Mouse (Mus musculus): ENCODE data around the gene Gm13088.
"Not testable (repeated sequence)": the region's sequence is repeated elsewhere in the genome, so short reads cannot be mapped to it uniquely, and the experiment has no call there.

DNA sequence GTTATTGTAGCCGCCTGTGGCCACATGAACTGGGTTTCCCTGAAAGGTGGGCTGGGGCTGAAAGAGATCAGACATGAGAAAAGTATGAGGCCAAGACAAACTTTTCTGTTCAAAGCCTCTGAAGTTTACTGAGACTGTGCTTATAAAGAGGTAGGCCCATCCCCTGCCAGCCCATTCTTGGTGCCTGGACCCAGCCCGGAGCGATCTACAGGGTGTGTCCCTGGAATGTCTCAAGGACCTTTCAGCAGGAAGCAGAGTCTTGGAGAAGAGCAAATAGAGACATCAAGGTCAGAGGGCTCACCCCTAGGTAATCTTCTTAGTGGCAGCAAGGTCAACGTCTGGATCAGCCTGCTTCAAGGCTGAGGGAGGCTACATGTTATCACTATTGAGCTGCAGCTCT lies 38.9 kb downstream of the Gm13088 start:
- TF ChIP-seq CTCF, EP300 (IDR thresholded peaks at IDR 0.05; ENCODE audit: low read depth): not testable (repeated sequence)
